Mouse (Mus musculus): ENCODE data around the gene Ubr3. TPM values are rescaled to one million over a fixed set of nuclear protein-coding genes. Genes with fewer than 3 reads are reported as not detected.
A peak's percentile ranks its signal among the peaks of the same experiment; 100 is the strongest.

Gene Ubr3
- total and polyA plus RNA-seq, 3 experiments = 16.0 to 35.8 (median 17.9) TPM

GRCm38 (mm10) chr2:70038752-70039151 is 141.7 kb downstream of the Ubr3 start, which contains the start of gene Myo3b:
Myo3b (plus strand) TSS chr2:70039126.
- Histone ChIP-seq H3K36me3 (replicated peaks in 1 of 2; ENCODE audit: control insufficient read depth in 1 of 2, insufficient read depth in 1 of 2, low read length in 1 of 2) (no peaks in the 10 kb centered on the region), H3K27ac (ENCODE audit: insufficient read depth, low read depth) (no peak within 1 kb of the TSS), H3K9me3 (replicated peaks; ENCODE audit: low read length) (no peaks in the 10 kb centered on the region), H3K9ac (ENCODE audit: insufficient read depth, low read depth) (no peak within 1 kb of the TSS), H3K27me3 (replicated peaks) (no peaks in the 10 kb centered on the region), H3K4me3 (replicated peaks in 1 of 3; ENCODE audit: low read depth in 2 of 3, low read length in 2 of 3, poor library complexity in 1 of 3) (no peak within 1 kb of the TSS), H3K4me2 (ENCODE audit: insufficient read depth, low read depth, poor library complexity, severe bottlenecking) (0 out of 2 replicates have a peak within 1 kb of the TSS, but pooled peaks have one; percentile 29), H3K79me2 (replicated peaks; ENCODE audit: control insufficient read depth, extremely low read depth, insufficient read depth, poor library complexity, severe bottlenecking) (no peaks in the 10 kb centered on the region), H3K4me1 (ENCODE audit: control insufficient read depth in 1 of 2, insufficient read depth in 2 of 2) (peaks cover 0 to 32% of the 10 kb centered on the region in 2 experiments; a peak in 2 of 4 replicates)
- DNase-seq (ENCODE audit: extremely low read depth) = no peak
- no peak for TF ChIP-seq MYC (IDR thresholded peaks at IDR 0.05; ENCODE audit: low read depth, low read length)
- in situ Hi-C loops (cut with MboI; ENCODE audit: low pct_ligation_motif_present, low pct_unique_long_range_greater_than_20kb, low sequenced_read_pairs) = no loop called here
- dilution Hi-C loops (cut with MboI; ENCODE audit: extremely low pct_ligation_motif_present, extremely low pct_unique_long_range_greater_than_20kb, low sequenced_read_pairs) = no loop called here

DNA sequence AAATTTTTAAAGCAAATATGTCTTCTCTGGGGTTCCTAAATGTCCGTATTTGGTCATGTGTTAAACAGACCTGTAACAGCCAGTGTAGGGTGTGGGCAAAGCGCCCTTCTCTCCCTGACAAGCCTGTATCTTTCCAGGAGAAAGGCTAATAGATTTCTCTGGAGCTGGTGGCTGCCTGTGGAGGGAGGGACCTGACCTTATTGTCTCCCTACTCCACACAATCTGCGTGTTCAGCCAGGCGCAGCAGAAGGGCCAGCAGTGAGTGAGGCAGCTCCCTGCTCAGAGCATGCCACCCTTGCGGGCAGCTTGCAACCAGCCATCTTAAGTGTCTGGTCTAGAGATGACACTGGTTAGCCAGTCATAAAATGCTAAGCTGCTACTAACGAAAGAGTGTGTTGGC is 147.4 kb downstream of the Ubr3 start:
- DNase-seq (ENCODE audit: extremely low read depth) = no peak
- Histone ChIP-seq H3K4me3 (replicated peaks in 1 of 3; ENCODE audit: low read depth in 2 of 3, low read length in 2 of 3, poor library complexity in 1 of 3) (no peak overlapping the region), H3K79me2 (replicated peaks; ENCODE audit: control insufficient read depth, extremely low read depth, insufficient read depth, poor library complexity, severe bottlenecking) (no peaks in the 10 kb centered on the region), H3K9ac (ENCODE audit: insufficient read depth, low read depth) (no peak overlapping the region), H3K27ac (ENCODE audit: insufficient read depth, low read depth) (no peak overlapping the region), H3K4me1 (ENCODE audit: control insufficient read depth in 1 of 2, insufficient read depth in 2 of 2) (peaks cover 0 to 16% of the 10 kb centered on the region in 2 experiments; a peak in 2 of 4 replicates), H3K4me2 (ENCODE audit: insufficient read depth, low read depth, poor library complexity, severe bottlenecking) (no peak overlapping the region), H3K27me3 (replicated peaks) (no peaks in the 10 kb centered on the region), H3K36me3 (replicated peaks in 1 of 2; ENCODE audit: control insufficient read depth in 1 of 2, insufficient read depth in 1 of 2, low read length in 1 of 2) (no peaks in the 10 kb centered on the region), H3K9me3 (replicated peaks; ENCODE audit: low read length) (no peaks in the 10 kb centered on the region)
- dilution Hi-C loops (cut with MboI; ENCODE audit: extremely low pct_ligation_motif_present, extremely low pct_unique_long_range_greater_than_20kb, low sequenced_read_pairs) (no loop called here), in situ Hi-C loops (cut with MboI; ENCODE audit: low pct_ligation_motif_present, low pct_unique_long_range_greater_than_20kb, low sequenced_read_pairs) (no loop called here)
- no peak for TF ChIP-seq MAZ (IDR thresholded peaks at IDR 0.05; ENCODE audit: low read depth, low read length)

GRCm38 (mm10) chr2:70047868-70048267 is 150.8 kb downstream of the Ubr3 start:
- Histone ChIP-seq H3K27ac (ENCODE audit: insufficient read depth, low read depth) (no peak overlapping the region), H3K9me3 (replicated peaks; ENCODE audit: low read length) (no peaks in the 10 kb centered on the region), H3K79me2 (replicated peaks; ENCODE audit: control insufficient read depth, extremely low read depth, insufficient read depth, poor library complexity, severe bottlenecking) (no peaks in the 10 kb centered on the region), H3K4me3 (replicated peaks in 1 of 3; ENCODE audit: low read depth in 2 of 3, low read length in 2 of 3, poor library complexity in 1 of 3) (no peak overlapping the region), H3K27me3 (replicated peaks) (no peaks in the 10 kb centered on the region), H3K9ac (ENCODE audit: insufficient read depth, low read depth) (no peak overlapping the region), H3K4me2 (ENCODE audit: insufficient read depth, low read depth, poor library complexity, severe bottlenecking) (no peak overlapping the region), H3K36me3 (replicated peaks in 1 of 2; ENCODE audit: control insufficient read depth in 1 of 2, insufficient read depth in 1 of 2, low read length in 1 of 2) (no peaks in the 10 kb centered on the region), H3K4me1 (ENCODE audit: control insufficient read depth in 1 of 2, insufficient read depth in 2 of 2) (peaks cover 0 to 10% of the 10 kb centered on the region in 2 experiments; a peak in 2 of 4 replicates)
- DNase-seq (ENCODE audit: extremely low read depth) = no peak
- in situ Hi-C loops (cut with MboI; ENCODE audit: low pct_ligation_motif_present, low pct_unique_long_range_greater_than_20kb, low sequenced_read_pairs) (no loop called here), dilution Hi-C loops (cut with MboI; ENCODE audit: extremely low pct_ligation_motif_present, extremely low pct_unique_long_range_greater_than_20kb, low sequenced_read_pairs) (no loop called here)
- TF ChIP-seq PAX5 (IDR thresholded peaks at IDR 0.05; ENCODE audit: low read length) (no peak), ZNF384 (IDR thresholded peaks at IDR 0.05; ENCODE audit: low read depth, low read length) (no peak), GABPA (IDR thresholded peaks at IDR 0.05; ENCODE audit: insufficient replicate concordance, low read depth, low read length) (no peak), JUN (IDR thresholded peaks at IDR 0.05; ENCODE audit: insufficient read depth, low read depth, low read length) (no peak), MYC (IDR thresholded peaks at IDR 0.05; ENCODE audit: low read depth, low read length) (no peak)

GRCm38 (mm10) chr2:70053803-70054202 is 156.8 kb downstream of the Ubr3 start:
- in situ Hi-C loops (cut with MboI; ENCODE audit: low pct_ligation_motif_present, low pct_unique_long_range_greater_than_20kb, low sequenced_read_pairs) (no loop called here), dilution Hi-C loops (cut with MboI; ENCODE audit: extremely low pct_ligation_motif_present, extremely low pct_unique_long_range_greater_than_20kb, low sequenced_read_pairs) (no loop called here)
- no peak overlapping the region for H3K4me3 ChIP-seq (replicated peaks in 1 of 3; ENCODE audit: low read depth in 2 of 3, low read length in 2 of 3, poor library complexity in 1 of 3)
- H3K9me3 ChIP-seq (replicated peaks; ENCODE audit: low read length) = no peaks in the 10 kb centered on the region
- H3K9ac ChIP-seq (ENCODE audit: insufficient read depth, low read depth) = no peak overlapping the region
- no peaks in the 10 kb centered on the region for H3K79me2 ChIP-seq (replicated peaks; ENCODE audit: control insufficient read depth, extremely low read depth, insufficient read depth, poor library complexity, severe bottlenecking)
- 0 out of 4 replicates have a peak, but pooled peaks cover 0 to 5% of the 10 kb centered on the region in 2 experiments for H3K4me1 ChIP-seq (ENCODE audit: control insufficient read depth in 1 of 2, insufficient read depth in 2 of 2)
- no peaks in the 10 kb centered on the region for H3K27me3 ChIP-seq (replicated peaks)
- no peak overlapping the region for H3K4me2 ChIP-seq (ENCODE audit: insufficient read depth, low read depth, poor library complexity, severe bottlenecking)
- no peak for DNase-seq (ENCODE audit: extremely low read depth)
- H3K36me3 ChIP-seq (replicated peaks in 1 of 2; ENCODE audit: control insufficient read depth in 1 of 2, insufficient read depth in 1 of 2, low read length in 1 of 2) = no peaks in the 10 kb centered on the region
- H3K27ac ChIP-seq (ENCODE audit: insufficient read depth, low read depth) = no peak overlapping the region
- TF ChIP-seq MEF2A (IDR thresholded peaks at IDR 0.05; ENCODE audit: borderline replicate concordance, low read depth, low read length) (no peak), MAFK (IDR thresholded peaks at IDR 0.05; ENCODE audit: insufficient replicate concordance, low read length) (no peak), JUN (IDR thresholded peaks at IDR 0.05; ENCODE audit: insufficient read depth, low read depth, low read length) (no peak), USF2 (conservative IDR thresholded peaks at IDR 0.05; ENCODE audit: low read depth, low read length) (no peak), MAZ (IDR thresholded peaks at IDR 0.05; ENCODE audit: low read depth, low read length) (no peak), E2F4 (IDR thresholded peaks at IDR 0.05; ENCODE audit: insufficient replicate concordance, low read depth, low read length) (no peak), ELF1 (IDR thresholded peaks at IDR 0.05; ENCODE audit: low read depth, low read length) (no peak), MYC (IDR thresholded peaks at IDR 0.05; ENCODE audit: low read depth, low read length) (no peak), MAX (IDR thresholded peaks at IDR 0.05; ENCODE audit: low read length) (no peak), SIN3A (IDR thresholded peaks at IDR 0.05; ENCODE audit: low read length) (no peak), POLR2AphosphoS2 (IDR thresholded peaks at IDR 0.05; ENCODE audit: low read depth, low read length) (no peak), SMC3 (IDR thresholded peaks at IDR 0.05; ENCODE audit: low read depth, low read length) (no peak), IRF4 (IDR thresholded peaks at IDR 0.05; ENCODE audit: low read depth, low read length) (no peak), RAD21 (IDR thresholded peaks at IDR 0.05; ENCODE audit: low read depth, low read length) (no peak), CTCF (conservative IDR thresholded peaks at IDR 0.05 in 1 of 2, IDR thresholded peaks at IDR 0.05 in 1 of 2; ENCODE audit: low read depth in 2 of 2, low read length in 2 of 2) (no peak), EP300 (IDR thresholded peaks at IDR 0.05; ENCODE audit: low read length) (no peak), POLR2A (IDR thresholded peaks at IDR 0.05; ENCODE audit: low read depth, low read length) (no peak)
